Mouse (Mus musculus): ENCODE data around the gene Itgb2. TPM values are rescaled to one million over a fixed set of nuclear protein-coding genes. Genes with fewer than 3 reads are reported as not detected.

Itgb2 gene
- polyA plus RNA-seq, 1 experiment from 2014 or later: 17.1 TPM

- Histone ChIP-seq H3K27me3 (no peaks in the 10 kb centered on the region), H3K4me2 (no peak overlapping the region), H3K9ac (no peak overlapping the region), H3K4me3 (replicated peaks) (no peak overlapping the region), H3K9me3 (replicated peaks) (no peaks in the 10 kb centered on the region), H3K36me3 (replicated peaks) (peaks cover 70% of the 10 kb centered on the region), H3K4me1 (replicated peaks) (peaks cover 54% of the 10 kb centered on the region), H3K27ac (replicated peaks) (peak overlapping the region; percentile 48; the same call in 1 of the 2 replicates)
- 82% methylated on average over 8 of the region's 8 CpGs for WGBS (ENCODE audit: insufficient replicate concordance)
- ATAC-seq (ENCODE audit: insufficient read depth): no peak
Measured at GRCm38 (mm10) chr10:77610221-77610961, 80.3 kb downstream of the Itgb2 start.

- H3K27ac ChIP-seq (replicated peaks): peak overlapping the region; percentile 66
- H3K27me3 ChIP-seq: no peaks in the 10 kb centered on the region
- WGBS (ENCODE audit: insufficient replicate concordance): 50% methylated on average over 3 of the region's 3 CpGs
- H3K36me3 ChIP-seq (replicated peaks): peaks cover 89% of the 10 kb centered on the region
- ATAC-seq (ENCODE audit: insufficient read depth): no peak
- H3K4me1 ChIP-seq (replicated peaks): peaks cover 40% of the 10 kb centered on the region
- H3K9ac ChIP-seq: no peak overlapping the region
- H3K9me3 ChIP-seq (replicated peaks): no peaks in the 10 kb centered on the region
- H3K4me3 ChIP-seq (replicated peaks): no peak overlapping the region
- H3K4me2 ChIP-seq: no peak overlapping the region
Measured at GRCm38 (mm10) chr10:77613409-77613808, 83.4 kb downstream of the Itgb2 start.

Other genes with a start within 250 kb of the Itgb2 start
- gene Adarb1, start 112.0 kb upstream of the Itgb2 start, polyA plus RNA-seq (2015; fragmentation: Nextera tagmentation; extraction: Ambion mirVana): 1.2 and 1.6 TPM in 2 replicates
- 14.9 and 16.0 TPM in 2 replicates for gene Fam207a, start 14.5 kb upstream of the Itgb2 start, polyA plus RNA-seq (2015; fragmentation: Nextera tagmentation; extraction: Ambion mirVana)
- gene Pttg1ip, start 51.5 kb downstream of the Itgb2 start, polyA plus RNA-seq (2015; fragmentation: Nextera tagmentation; extraction: Ambion mirVana): 79.6 and 89.2 TPM in 2 replicates
- gene Sumo3, start 75.8 kb downstream of the Itgb2 start, polyA plus RNA-seq (2015; fragmentation: Nextera tagmentation; extraction: Ambion mirVana): 91.2 and 93.4 TPM in 2 replicates
- 0.82 TPM in 1 of 2 replicates, not detected in the other for gene Gm49325, start 75.9 kb downstream of the Itgb2 start, polyA plus RNA-seq (2015; fragmentation: Nextera tagmentation; extraction: Ambion mirVana)
- gene Ube2g2, start 92.0 kb downstream of the Itgb2 start, polyA plus RNA-seq (2015; fragmentation: Nextera tagmentation; extraction: Ambion mirVana): 47.0 and 58.0 TPM in 2 replicates
- 0.06 TPM in 1 of 2 replicates, not detected in the other for gene Tspear, start 156.3 kb downstream of the Itgb2 start, polyA plus RNA-seq (2015; fragmentation: Nextera tagmentation; extraction: Ambion mirVana)
- not detected in 2 replicates for gene Gm19402, start 160.5 kb downstream of the Itgb2 start, polyA plus RNA-seq (2015; fragmentation: Nextera tagmentation; extraction: Ambion mirVana)
- not detected in 2 replicates for gene Gm9508, start 167.0 kb downstream of the Itgb2 start, polyA plus RNA-seq (2015; fragmentation: Nextera tagmentation; extraction: Ambion mirVana)
- gene Gm10272, start 176.4 kb downstream of the Itgb2 start, polyA plus RNA-seq (2015; fragmentation: Nextera tagmentation; extraction: Ambion mirVana): not detected in 2 replicates
- not detected in 2 replicates for gene Gm10024, start 181.2 kb downstream of the Itgb2 start, polyA plus RNA-seq (2015; fragmentation: Nextera tagmentation; extraction: Ambion mirVana)
- not detected in 2 replicates for gene Gm10142, start 185.6 kb downstream of the Itgb2 start, polyA plus RNA-seq (2015; fragmentation: Nextera tagmentation; extraction: Ambion mirVana)
- not detected in 2 replicates for gene Krtap12-1, start 190.3 kb downstream of the Itgb2 start, polyA plus RNA-seq (2015; fragmentation: Nextera tagmentation; extraction: Ambion mirVana)
- not detected in 2 replicates for gene Gm10100, start 196.2 kb downstream of the Itgb2 start, polyA plus RNA-seq (2015; fragmentation: Nextera tagmentation; extraction: Ambion mirVana)
- gene Gm18596, start 212.4 kb downstream of the Itgb2 start, polyA plus RNA-seq (2015; fragmentation: Nextera tagmentation; extraction: Ambion mirVana): not detected in 2 replicates
- gene Gm9736, start 221.1 kb downstream of the Itgb2 start, polyA plus RNA-seq (2015; fragmentation: Nextera tagmentation; extraction: Ambion mirVana): not detected in 2 replicates
- not detected in 2 replicates for gene Gm3233, start 229.4 kb downstream of the Itgb2 start, polyA plus RNA-seq (2015; fragmentation: Nextera tagmentation; extraction: Ambion mirVana)
- gene Gm3238, start 241.1 kb downstream of the Itgb2 start, polyA plus RNA-seq (2015; fragmentation: Nextera tagmentation; extraction: Ambion mirVana): not detected in 2 replicates
- gene Gm7138, start 246.7 kb downstream of the Itgb2 start, polyA plus RNA-seq (2015; fragmentation: Nextera tagmentation; extraction: Ambion mirVana): not detected in 2 replicates

All from liver, embryonic 15.5 days (tissue).